Mouse (Mus musculus): ENCODE results near the gene Akap5.

Akap5 gene

DNA sequence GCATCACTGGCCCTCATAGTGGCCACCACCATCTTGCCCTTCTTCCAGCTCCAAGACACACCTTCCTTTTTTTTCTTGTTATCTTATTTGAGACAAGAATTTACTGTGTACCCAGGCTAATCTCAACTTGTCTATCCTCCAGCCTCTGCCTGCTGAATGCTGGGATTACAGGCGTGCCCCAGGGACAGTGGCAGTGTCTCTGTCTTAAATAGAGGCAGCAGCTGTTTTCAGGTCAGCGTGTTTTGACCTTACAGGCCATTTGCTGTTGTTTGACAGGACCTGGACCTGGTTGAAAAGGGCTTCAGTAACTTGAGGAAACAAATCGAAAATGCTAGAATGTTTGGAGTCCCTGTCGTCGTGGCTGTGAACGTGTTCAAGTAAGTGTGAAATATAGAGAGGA is 14.1 kb upstream of the Akap5 start:
- DNase-seq (ENCODE audit: low spot score in 2 of 2): no peak

DNA sequence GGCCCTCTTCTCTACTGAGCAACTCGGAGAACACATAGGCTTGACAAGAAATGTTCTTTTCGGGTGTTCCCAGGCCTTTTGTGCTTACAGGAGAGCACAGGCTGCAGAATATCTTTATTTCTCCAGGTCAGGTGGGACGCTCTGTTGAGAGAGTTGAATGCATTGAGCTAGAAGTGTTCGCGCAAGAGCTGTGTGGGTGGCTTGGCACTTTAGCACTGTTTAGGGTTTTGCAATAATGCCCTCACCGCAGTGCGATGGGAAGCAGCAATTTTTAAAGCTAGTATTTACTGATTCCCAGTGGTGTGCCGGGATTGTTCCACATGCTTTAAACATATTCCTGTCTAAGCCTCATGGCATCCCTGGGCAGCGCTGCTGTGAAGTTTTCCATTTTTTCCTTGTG is 13.5 kb upstream of the Akap5 start:
- no peak for DNase-seq (ENCODE audit: low spot score in 2 of 2)

DNA sequence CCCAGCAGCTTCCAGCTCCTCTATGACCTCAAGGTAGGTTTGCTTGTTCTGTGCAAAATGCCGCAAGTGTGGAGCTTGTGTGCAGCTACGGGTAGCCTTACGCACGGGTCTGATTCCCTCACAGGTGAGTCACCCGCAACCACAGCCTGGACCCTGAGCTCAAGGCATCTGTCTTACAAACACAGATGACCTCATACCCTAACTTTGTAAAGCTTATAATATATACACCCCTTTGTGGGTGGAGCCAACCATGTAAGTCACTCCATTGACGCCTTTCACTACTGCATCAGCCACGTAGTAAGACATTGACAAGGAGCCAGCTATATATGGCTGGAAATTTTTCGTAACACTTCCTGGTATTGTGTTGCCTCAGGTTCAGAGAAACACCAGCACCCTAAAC is 12.7 kb upstream of the Akap5 start:
- no peak for DNase-seq (ENCODE audit: low spot score in 2 of 2)

DNA sequence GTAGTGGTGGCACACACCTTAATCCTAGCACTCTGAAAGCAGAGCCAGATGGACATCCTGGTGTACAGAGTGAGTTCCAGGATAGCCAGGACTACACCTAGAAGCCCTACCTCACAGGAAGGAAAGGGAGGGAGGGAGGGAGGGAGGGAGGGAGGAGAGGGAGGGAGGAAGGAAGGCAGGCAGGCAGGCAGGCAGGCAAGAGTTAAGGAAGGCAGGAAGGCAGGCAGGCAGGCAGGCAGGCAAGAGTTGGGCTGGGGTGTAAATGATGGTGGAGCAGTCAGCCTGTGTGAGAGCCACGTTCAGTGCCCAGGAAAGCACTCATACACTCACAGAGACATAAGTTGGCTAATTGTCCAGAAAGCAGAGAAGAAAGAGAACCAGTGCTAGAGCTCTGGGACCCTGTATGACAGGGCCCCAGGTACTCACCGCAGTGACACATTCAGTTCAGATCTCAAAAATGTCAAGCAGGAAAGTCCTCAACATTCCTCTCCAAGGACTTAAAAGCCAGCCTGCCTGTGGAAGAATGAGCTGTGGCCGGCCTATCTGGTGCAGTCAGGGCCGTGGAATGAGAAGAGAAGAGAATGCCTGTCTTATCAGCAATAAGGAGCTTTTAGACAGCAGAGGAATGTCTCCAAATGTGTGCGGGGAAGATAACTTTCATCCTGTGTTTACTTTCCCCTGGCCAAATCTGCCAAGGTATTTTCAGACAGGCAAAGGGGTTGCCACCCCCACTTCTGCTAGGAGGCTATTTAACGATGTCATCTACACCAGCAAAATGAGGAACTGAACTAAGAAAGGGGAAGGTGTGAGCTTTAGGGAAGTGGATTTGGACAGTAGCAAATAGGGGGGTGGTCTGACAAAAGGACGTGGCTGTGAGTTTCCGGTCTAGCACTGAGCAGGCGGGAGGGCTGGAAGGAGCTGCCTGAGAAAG is 6.1 kb upstream of the Akap5 start:
- no peak for DNase-seq (ENCODE audit: low spot score in 2 of 2)

DNA sequence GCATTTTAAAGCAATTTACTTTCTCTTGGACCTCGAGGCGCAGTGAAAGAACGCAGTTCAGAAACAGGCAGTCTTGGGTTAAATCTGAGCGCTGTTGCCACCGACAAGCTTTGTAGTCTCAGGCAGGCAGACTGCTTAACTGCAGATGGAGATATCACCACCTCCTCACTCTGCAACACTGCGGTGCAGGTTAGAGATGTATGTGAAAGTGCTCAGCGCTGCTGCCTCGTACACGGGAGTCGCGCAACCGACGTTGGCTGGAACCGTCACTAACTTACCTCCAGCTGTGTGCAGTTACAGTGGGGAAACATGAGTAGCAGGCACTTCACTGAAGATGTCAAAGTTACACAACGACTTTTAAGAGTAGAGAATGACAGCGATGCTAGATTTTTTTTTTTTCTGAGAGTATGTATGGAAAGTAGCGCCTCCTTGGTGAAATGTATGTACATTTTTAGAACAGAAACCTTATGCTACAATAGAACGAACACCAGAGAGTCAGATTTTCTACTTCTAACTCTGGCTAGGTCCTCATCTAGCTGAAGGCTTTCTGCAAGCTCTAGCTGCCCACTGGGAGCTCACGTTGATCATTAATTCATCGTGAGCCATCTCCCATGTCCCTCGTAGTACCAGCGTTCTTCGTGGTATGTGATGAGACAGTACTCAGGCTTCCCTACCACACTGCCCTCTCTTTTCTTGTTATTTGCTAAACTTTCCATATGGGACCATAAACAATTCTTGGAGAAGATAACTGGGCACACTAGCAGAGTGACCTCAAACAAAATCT is 1.9 kb downstream of the Akap5 start:
- DNase-seq (ENCODE audit: low spot score in 2 of 2): no peak

DNA sequence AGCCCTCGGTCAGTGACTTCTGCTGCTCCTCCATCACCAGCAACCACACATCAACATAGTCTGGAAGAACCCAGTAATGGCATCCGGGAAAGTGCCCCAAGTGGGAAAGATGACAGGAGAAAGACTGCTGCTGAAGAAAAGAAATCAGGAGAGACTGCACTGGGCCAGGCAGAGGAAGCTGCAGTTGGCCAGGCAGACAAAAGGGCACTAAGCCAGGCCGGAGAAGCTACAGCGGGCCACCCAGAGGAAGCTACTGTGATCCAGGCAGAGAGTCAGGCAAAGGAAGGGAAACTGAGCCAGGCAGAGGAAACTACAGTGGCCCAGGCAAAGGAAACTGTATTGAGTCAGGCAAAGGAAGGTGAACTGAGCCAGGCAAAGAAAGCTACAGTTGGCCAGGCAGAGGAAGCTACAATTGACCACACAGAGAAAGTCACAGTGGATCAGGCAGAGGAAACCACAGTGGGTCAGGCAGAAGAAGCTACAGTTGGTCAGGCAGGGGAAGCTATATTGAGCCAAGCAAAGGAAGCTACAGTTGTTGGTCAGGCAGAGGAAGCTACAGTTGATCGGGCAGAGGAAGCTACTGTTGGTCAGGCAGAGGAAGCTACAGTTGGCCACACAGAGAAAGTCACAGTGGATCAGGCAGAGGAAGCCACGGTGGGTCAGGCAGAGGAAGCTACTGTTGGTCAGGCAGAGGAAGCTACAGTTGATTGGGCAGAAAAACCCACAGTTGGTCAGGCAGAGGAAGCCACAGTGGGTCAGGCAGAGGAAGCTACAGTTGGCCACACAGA is 4.1 kb downstream of the Akap5 start:
- DNase-seq (ENCODE audit: low spot score in 2 of 2): no peak

DNA sequence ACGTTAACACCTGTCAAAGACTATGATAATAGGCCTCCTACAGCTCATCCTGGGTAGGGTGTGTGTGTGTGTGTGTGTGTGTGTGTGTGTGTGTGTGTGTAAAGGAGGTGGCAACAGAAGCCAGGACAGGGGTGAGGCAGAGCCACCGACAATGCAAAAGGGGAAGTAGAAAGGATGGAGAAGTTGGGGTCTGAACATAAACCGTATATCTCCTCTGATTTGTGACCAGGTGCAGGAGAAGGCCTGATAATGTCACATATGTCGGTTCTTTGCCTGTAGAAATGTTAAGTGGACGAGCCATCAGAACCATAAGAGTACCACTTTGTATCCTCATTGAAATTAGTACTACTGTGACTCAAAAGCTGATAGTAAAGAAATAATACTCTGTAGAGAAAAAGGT is 9.0 kb downstream of the Akap5 start:
- DNase-seq (ENCODE audit: low spot score in 2 of 2): no peak

DNA sequence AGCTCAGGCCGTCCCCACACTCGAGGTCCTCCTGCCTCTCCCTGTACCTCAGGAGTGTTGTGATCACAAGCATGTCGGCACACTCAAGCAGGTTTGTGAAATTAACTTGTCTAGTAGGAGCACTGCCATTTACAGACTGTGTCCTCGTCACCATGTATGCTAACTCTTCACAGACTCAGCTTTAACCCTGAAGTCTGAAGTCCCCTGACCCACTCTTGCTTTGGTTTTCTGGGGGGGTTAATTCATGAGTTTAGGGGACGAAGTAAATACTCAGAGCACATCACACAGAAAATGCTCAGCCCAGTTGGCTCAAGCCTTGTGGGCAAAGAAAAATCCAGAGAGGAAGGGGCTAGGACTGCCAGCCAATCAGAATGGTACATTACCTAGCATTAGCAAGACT is 10.9 kb downstream of the Akap5 start:
- DNase-seq (ENCODE audit: low spot score in 2 of 2): no peak

DNA sequence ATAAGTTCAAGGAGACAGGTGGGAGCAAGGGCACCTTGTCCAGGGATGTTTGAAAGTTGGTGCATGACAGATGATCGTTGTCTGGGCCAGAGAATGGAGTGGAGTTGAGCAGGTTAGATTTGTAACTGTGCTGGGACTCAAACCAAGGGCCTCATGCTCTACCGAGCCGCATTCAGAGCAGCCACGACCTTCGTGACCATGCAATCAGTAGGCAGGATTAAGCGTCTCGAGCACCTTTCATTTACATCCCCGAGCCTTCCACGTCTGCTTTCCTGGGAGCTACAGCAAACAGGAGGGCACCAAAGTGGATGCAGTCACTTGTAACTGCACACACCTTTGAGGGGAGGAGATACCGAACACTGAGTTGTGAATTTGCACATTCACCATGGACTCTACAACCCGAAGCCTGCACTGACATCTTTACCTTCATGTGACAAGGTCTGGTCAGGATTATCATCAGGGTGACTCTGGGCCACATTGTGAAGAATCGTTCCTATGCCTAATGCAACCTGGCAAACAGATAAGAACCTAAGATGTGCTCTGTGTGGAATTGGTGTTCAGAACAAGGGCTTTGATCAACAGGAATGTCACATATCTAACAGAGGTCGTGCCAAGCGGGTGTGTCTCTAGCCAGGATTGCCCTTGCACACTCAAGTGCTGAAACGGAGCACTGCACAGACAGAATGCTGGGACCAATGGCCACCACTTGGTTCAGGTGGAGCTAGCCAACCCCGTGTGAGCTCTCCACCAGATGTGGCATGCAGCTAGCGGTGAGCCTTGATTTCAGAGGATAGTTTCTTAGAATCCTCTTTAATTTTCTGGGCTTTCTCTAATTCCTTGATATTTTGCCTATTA is 11.6 kb downstream of the Akap5 start:
- DNase-seq (ENCODE audit: low spot score in 2 of 2): no peak

DNA sequence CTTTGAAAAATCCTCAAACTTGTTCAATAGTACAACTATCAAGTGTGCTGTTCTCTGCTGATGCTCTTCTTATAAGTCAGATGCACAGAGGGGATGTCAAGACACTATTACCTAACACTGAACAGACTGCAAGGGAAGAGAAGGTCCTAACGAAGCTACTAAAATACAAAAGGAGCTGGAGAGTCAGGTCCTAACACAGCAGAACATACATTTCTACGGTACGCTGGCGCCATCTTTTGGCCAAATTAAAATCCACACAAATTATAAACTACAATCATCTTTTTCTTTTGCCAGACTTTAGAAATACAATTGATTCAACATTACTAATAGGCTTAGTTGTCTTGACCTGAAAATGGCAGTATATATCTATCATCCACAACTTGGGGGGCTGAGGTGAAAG is 16.4 kb downstream of the Akap5 start:
- DNase-seq (ENCODE audit: low spot score in 2 of 2): no peak

DNA sequence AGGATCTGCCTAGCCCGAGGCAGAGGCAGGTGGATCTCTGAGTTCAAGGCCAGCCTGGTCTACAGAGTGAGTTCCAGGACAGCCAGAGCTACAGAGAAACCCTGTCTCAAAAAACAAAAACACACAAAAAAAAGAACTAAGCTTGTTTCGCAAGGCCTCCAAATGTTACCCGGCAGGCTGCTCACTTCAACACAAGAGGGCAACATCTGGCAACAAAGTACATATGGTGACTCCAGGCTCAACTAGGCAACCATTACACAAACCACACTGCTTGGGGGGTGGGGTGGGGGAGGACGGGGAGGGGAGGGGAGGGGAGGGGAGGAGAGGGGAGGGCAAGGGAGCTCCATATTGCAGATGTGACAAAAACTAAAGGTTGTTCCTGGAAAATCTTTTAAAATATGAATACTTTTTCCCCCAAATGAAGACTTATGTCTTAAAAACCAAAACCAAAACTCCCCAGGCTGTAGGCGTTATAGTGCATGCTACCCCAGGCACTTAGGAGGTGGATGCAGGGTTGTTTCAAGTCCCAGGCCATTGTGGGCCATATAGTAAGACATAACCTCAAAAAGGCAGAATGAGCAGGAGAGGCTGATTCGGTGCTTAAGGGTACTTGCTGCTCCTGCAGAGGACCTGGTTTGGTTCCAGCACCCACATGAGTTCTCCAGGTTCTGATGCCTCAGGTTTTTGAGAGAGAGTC is 21.2 kb downstream of the Akap5 start:
- no peak for DNase-seq (ENCODE audit: low spot score in 2 of 2)

DNA sequence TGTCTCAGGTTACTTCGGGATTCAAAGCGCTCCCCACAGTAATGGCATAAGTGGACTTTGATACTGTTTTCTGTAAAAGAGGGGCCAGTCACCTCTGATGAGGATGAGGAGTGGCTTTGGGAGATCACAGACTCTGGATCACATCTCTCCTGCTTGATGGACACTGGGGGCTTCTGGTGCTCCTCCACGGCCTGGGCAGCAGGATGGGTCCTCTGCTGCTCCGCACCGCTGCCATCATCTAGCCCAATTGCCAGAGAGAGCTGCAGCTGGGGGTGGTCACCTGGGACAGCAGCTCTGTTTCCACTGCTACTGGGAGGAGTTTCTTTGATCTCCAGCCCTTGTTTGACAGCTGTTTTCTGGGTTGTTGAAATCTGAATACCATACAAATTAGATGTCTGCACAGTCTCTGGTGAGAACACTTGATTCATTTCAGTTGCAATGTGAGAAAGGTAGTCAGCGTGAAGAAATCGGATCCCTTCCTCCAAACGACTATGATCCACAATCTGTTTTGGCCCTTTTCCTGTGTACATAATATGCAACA is 25.1 kb downstream of the Akap5 start:
- DNase-seq (ENCODE audit: low spot score in 2 of 2): no peak

DNA sequence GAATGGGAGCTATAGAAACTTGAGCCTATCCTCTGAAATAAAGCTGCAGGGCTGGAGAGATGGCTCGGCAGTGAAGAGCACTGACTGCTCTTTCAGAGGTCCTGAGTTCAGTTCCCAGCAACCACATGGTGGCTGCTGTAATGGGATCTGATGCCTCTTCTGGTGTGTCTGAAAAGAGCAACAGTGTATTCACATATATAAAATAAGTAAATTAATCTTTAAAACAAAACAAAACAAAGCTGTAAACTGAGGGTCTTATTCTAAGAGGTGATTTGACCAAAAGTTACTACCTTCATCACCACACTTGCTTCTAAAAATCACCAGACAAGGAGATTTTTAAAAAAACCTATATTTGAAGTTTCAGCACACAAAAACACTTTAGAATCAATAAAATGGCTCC is 36.2 kb downstream of the Akap5 start:
- DNase-seq (ENCODE audit: low spot score in 2 of 2): no peak

DNA sequence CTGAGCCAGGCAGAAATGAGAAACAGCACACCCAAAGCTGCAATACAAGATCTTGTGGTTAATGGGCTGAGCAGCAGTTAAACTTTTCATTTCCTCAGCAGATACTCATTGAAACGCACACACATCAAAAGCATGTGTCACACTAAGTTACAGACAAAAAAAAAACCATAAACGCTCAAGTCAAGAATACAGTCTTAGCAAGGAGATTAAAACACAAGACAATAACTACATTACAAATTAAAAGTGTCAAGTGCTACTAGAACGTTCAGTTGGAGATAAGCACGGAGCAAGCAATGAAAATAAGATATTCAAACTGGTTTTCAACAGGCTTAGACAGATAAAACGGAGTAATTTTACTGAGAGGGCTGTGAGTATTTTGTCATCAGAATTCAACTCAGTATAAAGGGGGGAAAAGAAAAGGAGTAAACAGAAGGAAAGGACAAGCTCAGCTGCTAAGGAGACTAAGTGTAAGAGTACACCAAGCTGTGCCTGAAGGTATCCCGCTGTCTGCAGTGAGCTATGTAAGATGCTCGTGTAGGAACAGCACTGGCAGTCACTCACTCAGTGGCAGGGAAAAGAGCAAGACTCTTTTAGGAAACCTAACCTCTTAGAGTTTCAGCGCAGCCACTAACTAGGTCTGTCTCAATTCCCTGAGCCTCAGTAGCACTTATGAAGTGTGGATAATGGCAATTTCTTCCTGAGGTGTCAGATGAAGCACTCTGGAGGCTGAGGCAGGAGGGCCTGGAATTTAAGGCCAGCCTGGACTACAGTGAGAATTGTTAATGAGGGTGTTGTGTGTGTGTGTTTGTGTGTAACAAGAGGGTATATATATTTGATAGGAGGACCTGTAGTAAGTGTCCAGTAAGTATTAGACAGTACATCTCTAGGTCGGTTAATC is 37.0 kb downstream of the Akap5 start:
- no peak for DNase-seq (ENCODE audit: low spot score in 2 of 2)

DNA sequence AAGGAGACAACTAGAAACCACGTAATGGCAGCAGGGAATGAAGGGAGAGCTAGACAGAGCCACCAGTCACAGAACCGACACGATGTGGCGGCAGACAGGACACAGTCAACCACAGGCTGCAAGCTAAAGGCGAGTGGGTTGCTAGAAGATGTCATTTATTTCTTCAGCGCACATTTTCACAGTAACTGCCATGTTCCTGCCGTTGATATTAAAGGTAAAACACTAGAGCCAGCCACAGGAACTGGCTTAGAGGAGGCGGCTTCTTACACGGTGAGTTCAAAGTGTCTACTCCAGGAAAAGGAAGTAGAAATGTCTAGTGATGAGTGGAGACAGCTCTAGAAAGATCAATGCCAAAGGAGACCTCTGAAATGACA is 37.6 kb downstream of the Akap5 start:
- DNase-seq (ENCODE audit: low spot score in 2 of 2): no peak

DNA sequence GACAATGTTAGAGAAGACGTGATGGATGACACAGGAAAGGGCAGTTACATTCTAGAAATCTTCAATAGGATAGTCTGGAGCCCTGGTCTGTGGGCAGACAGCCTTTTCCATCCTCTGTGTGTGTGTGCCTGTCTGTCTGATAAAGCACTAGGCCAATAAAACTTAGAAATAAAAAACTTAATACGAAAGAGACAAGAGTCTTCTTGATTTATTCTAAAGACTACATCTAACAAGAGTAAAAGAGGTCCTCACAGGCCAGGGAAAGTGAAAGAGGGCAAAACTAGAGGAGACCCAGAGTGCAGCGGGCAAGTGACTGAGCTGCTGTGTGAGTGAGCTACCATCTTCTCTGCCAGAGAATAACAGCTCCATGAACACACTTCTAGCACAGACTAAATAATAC is 41.6 kb downstream of the Akap5 start:
- no peak for DNase-seq (ENCODE audit: low spot score in 2 of 2)

DNA sequence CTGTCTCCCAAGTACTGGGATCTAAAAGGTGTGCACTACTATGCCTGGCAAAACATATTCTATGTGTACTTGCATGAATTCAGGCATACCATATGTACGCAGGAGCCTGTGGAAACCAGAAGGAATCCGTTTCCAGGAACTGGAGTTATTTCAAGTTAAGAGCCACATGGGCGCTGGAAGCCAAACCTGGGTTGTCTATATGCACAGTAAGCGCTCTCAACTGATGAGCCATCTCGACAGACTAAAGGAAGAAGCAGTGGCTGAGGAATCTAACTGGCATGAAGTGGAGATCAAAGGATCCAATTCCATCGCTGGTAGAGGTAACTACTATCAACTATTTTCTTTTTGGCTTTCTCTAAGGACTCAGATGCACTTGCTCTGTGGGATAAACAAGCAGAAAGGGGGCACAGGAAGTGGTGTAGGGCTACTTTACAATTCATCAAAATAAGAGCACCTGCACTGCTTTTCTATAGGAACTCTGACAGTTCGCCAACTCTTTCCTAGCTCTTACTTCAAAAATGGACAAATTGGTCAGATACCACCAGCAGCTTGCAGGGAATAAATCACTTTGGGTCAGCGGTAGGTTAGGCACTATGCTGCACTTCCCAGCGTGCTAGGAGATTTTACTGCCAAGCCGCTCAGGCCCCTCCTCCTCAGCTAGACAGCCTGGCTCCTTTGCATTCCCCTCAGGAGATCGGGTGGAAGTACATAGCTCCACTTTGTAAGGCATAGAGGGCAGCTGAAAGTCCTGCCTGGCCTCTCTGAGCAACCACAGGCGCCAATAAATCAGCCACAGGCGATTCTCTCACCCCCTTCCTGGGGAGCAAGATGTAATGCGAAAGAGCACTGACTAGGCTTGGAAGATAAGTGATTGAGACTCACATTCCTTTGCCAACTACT is 42.7 kb downstream of the Akap5 start:
- no peak for DNase-seq (ENCODE audit: low spot score in 2 of 2)

DNA sequence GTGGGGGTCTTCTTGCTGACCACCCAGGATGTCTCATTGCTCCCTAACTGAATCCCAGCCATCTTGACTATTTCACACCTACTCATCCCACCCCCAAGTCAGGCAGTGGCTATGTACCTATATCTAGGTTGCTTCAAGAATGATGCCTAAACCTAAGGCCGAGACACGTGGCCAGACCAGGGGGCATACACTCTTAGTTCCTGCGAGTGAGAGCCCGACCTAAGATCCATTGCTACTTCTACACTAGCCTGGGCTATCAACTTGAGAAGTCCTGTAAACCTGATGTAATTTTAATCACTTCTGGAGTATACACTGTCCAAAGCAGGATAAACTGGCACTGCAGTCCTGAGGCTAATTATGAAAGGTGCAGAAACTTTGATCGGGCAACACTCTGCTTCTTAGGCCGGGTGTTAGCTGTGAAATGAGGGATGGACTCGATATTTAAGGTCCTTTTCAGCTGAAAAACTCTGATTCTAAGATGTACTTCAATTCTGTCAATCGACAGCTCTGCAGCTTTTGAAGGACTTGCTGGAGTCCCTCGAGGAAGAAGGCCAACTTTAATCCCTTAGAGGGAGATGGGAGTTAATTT is 43.6 kb downstream of the Akap5 start:
- no peak for DNase-seq (ENCODE audit: low spot score in 2 of 2)
